Mouse (Mus musculus): Measurements from ENCODE around the gene Gm4881.

DNA sequence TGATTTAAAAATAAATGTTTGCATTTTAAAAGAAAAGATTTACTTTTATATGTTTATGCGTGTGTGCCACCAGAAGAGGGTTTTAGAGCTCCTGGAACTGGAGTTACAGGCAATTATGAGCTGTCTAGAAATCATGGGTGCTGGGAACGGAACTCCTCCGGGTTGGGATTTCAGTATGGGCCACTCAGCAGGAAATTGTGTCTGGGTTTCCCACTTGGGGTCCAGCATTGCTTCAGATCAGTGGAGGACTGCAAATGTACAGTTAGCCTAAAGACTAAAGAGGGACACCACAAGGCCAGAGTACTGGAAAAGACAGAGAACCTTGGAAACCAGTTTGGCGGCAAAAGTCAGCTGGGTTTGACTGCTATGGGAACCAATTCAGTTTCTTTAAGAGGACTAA, 28.9 kb upstream of the Gm4881 start:
- no peak for TF ChIP-seq POLR2A (IDR thresholded peaks at IDR 0.05; ENCODE audit: borderline replicate concordance, low read depth, low read length)
- TF ChIP-seq CTCF (IDR thresholded peaks at IDR 0.05; ENCODE audit: low read depth, low read length), result no peak

Measured in bone marrow macrophage, adult 2 months (primary cell).